Mouse (Mus musculus): ENCODE data around the gene Nr1h4. TPM values are rescaled to one million over a fixed set of nuclear protein-coding genes. Genes with fewer than 3 reads are reported as not detected.

The Nr1h4 gene
- polyA plus RNA-seq, 1 experiment from 2014 or later: 0.15 TPM

- Histone ChIP-seq H3K9ac (ENCODE audit: low read depth, low read length) (no peak overlapping the region), H3K27ac (ENCODE audit: low read depth, low read length) (no peak overlapping the region), H3K4me1 (ENCODE audit: control insufficient read depth, insufficient read depth, low read depth, low read length) (no peaks in the 10 kb centered on the region), H3K9me3 (ENCODE audit: control insufficient read depth, low read length) (peaks cover 3% of the 10 kb centered on the region), H3K4me2 (ENCODE audit: low read length) (no peak overlapping the region), H3K27me3 (replicated peaks; ENCODE audit: control insufficient read depth, insufficient read depth, low read length) (no peaks in the 10 kb centered on the region), H3K36me3 (ENCODE audit: control insufficient read depth, insufficient read depth, low read length) (no peaks in the 10 kb centered on the region), H3K4me3 (ENCODE audit: low read length) (no peak overlapping the region)
- ATAC-seq: no peak
- WGBS: 50% methylated on average over 7 of the region's 7 CpGs
Measured at GRCm38 (mm10) chr10:89470596-89471353, 62.6 kb downstream of the Nr1h4 start.

DNA sequence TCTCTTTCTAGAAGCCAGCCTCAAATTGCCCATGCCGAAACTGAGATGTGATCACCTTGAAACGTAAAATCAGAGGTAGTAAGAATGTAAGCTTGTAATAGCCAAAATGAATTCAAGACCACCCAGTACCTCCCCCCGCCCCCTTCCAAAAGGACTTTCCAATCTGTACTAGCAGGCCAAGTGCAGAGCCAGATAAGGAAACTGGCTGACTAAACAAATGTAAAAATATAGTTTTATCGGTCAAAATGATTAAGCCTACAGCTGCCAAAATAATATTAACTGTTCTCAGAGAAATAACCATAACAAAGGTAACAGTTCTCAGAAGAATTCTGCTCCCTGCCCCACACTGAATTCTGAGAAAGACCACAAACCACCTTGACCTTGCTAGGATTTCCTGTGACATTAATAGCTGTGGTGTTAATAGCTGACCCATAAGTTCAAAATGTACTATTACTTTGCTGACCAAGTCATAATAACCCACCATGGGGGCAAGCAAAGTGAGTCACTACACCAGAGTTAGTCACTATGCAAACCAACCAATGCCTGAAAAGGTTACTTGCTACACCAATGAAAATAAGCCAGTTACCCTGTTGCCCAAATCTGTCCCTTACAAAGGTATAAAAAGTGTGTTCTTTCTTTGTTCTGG lies 68.5 kb downstream of the Nr1h4 start:
- H3K9me3 ChIP-seq (ENCODE audit: control insufficient read depth, low read length): no peaks in the 10 kb centered on the region; the same call in 1 of the 2 replicates
- no peaks in the 10 kb centered on the region for H3K4me1 ChIP-seq (ENCODE audit: control insufficient read depth, insufficient read depth, low read depth, low read length)
- no peak overlapping the region for H3K27ac ChIP-seq (ENCODE audit: low read depth, low read length)
- no peak overlapping the region for H3K4me3 ChIP-seq (ENCODE audit: low read length)
- H3K9ac ChIP-seq (ENCODE audit: low read depth, low read length): no peak overlapping the region
- no peaks in the 10 kb centered on the region for H3K27me3 ChIP-seq (replicated peaks; ENCODE audit: control insufficient read depth, insufficient read depth, low read length)
- no peaks in the 10 kb centered on the region for H3K36me3 ChIP-seq (ENCODE audit: control insufficient read depth, insufficient read depth, low read length)
- no peak for ATAC-seq
- 89% methylated on average over 4 of the region's 4 CpGs for WGBS
- no peak overlapping the region for H3K4me2 ChIP-seq (ENCODE audit: low read length)

DNA sequence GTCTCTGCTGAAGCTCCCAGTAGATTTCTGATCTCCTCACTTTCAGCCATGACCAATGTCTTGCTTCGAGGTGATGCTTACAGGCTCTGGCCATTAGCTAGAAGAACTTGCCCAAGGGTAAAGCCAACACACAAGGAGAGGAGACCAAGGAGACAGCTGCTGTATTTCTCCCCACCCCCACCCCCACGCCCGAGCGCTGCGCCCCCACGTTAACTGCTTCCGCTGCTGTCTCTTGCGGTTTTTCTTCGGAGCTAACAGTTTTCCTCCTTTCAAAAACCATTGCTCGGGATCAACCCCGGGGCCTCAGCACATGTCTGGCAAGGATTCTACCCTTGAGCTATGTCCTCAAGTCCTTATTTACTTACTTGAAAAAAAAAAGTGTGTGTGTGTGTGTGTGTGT lies 70.5 kb downstream of the Nr1h4 start:
- Histone ChIP-seq H3K9ac (ENCODE audit: low read depth, low read length) (no peak overlapping the region), H3K36me3 (ENCODE audit: control insufficient read depth, insufficient read depth, low read length) (no peaks in the 10 kb centered on the region), H3K27me3 (replicated peaks; ENCODE audit: control insufficient read depth, insufficient read depth, low read length) (no peaks in the 10 kb centered on the region), H3K4me1 (ENCODE audit: control insufficient read depth, insufficient read depth, low read depth, low read length) (no peaks in the 10 kb centered on the region), H3K4me3 (ENCODE audit: low read length) (no peak overlapping the region), H3K27ac (ENCODE audit: low read depth, low read length) (no peak overlapping the region), H3K9me3 (ENCODE audit: control insufficient read depth, low read length) (no peaks in the 10 kb centered on the region), H3K4me2 (ENCODE audit: low read length) (no peak overlapping the region)
- ATAC-seq: no peak
- WGBS: 82% methylated on average over 11 of the region's 11 CpGs

DNA sequence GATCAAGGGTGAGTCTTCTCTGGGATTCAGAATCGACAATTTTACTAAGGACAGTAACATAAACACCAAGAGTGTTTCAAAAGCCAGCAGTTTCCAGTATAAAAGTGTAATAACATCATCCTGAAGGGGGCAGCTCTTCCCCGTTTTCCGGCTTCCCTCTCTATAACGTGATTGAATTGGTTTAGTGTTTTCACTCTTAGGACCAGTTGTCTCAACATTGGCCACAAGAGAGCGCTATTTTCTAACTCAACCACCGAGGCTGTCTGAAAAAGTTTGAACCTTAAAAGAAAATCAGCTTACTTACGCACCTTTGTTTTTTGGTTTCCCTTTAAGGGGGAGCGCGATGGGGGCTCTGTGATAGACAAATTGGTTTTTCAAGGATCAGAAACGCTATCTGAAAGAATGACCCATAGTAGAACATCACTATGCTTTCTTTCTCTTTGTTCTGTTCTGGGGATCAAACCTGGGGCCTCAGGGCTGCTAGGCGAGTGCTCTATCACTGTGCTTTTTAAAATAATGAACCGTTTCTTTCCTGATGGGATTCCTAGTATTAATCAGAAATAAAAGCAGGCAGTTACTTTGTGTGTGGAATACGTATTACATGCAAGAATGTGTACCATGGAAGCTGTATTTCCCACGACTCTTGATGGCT lies 71.4 kb downstream of the Nr1h4 start:
- Histone ChIP-seq H3K36me3 (ENCODE audit: control insufficient read depth, insufficient read depth, low read length) (no peaks in the 10 kb centered on the region), H3K27ac (ENCODE audit: low read depth, low read length) (no peak overlapping the region), H3K9ac (ENCODE audit: low read depth, low read length) (no peak overlapping the region), H3K4me1 (ENCODE audit: control insufficient read depth, insufficient read depth, low read depth, low read length) (no peaks in the 10 kb centered on the region), H3K9me3 (ENCODE audit: control insufficient read depth, low read length) (no peaks in the 10 kb centered on the region), H3K27me3 (replicated peaks; ENCODE audit: control insufficient read depth, insufficient read depth, low read length) (no peaks in the 10 kb centered on the region), H3K4me3 (ENCODE audit: low read length) (no peak overlapping the region), H3K4me2 (ENCODE audit: low read length) (peak overlapping the region; percentile 31; the same call in 1 of the 2 replicates)
- ATAC-seq: peak; percentile 89
- WGBS: 19% methylated on average over 14 of the region's 14 CpGs

DNA sequence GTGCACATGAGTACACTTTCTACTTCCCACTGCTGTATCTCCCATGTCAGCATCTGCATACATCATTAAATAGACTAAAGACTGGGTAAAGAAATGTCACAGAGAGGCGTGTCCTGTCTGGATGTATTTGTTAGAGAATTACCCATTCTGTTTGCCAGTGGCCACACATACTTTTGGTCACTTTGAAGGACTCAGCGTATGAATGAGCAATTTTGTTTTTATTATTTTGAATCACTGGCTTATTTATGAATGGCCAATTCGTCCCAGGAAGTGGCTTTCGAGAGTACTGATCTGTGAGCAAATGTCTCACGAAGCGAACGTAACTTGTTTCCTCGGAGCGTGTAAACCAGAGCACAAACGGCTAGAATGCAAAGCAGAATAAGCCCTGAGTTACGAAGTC lies 72.4 kb downstream of the Nr1h4 start:
- H3K9me3 ChIP-seq (ENCODE audit: control insufficient read depth, low read length): no peaks in the 10 kb centered on the region
- H3K27ac ChIP-seq (ENCODE audit: low read depth, low read length): no peak overlapping the region
- H3K4me2 ChIP-seq (ENCODE audit: low read length): no peak overlapping the region
- H3K9ac ChIP-seq (ENCODE audit: low read depth, low read length): no peak overlapping the region
- no peak for ATAC-seq
- 72% methylated on average over 11 of the region's 11 CpGs for WGBS
- no peaks in the 10 kb centered on the region for H3K4me1 ChIP-seq (ENCODE audit: control insufficient read depth, insufficient read depth, low read depth, low read length)
- no peak overlapping the region for H3K4me3 ChIP-seq (ENCODE audit: low read length)
- H3K36me3 ChIP-seq (ENCODE audit: control insufficient read depth, insufficient read depth, low read length): no peaks in the 10 kb centered on the region
- no peaks in the 10 kb centered on the region for H3K27me3 ChIP-seq (replicated peaks; ENCODE audit: control insufficient read depth, insufficient read depth, low read length)

DNA sequence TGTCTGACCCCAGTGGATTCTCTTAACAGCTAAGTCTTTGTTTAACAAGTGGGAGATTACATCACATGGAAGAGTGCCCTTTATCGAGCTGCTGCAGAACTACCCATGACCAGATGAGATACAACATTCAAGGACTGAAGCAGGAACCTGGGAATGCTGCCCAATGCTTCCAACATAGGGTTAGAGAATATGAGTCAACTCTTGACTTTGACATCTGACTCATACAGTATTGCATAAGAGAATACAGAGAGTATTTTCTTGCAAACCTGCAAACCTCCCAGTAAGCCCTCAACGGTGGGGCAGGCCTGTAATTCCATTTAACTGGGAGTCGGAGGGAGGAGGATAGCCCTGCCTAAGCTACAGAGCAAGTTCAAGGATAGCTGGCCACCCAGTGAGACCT lies 74.6 kb downstream of the Nr1h4 start:
- no peak overlapping the region for H3K9ac ChIP-seq (ENCODE audit: low read depth, low read length)
- no peak overlapping the region for H3K4me3 ChIP-seq (ENCODE audit: low read length)
- no peaks in the 10 kb centered on the region for H3K9me3 ChIP-seq (ENCODE audit: control insufficient read depth, low read length)
- no peaks in the 10 kb centered on the region for H3K4me1 ChIP-seq (ENCODE audit: control insufficient read depth, insufficient read depth, low read depth, low read length)
- no peak for ATAC-seq
- no peaks in the 10 kb centered on the region for H3K36me3 ChIP-seq (ENCODE audit: control insufficient read depth, insufficient read depth, low read length)
- WGBS: 81% methylated on average over 3 of the region's 3 CpGs
- H3K4me2 ChIP-seq (ENCODE audit: low read length): no peak overlapping the region
- H3K27me3 ChIP-seq (replicated peaks; ENCODE audit: control insufficient read depth, insufficient read depth, low read length): no peaks in the 10 kb centered on the region
- no peak overlapping the region for H3K27ac ChIP-seq (ENCODE audit: low read depth, low read length)

DNA sequence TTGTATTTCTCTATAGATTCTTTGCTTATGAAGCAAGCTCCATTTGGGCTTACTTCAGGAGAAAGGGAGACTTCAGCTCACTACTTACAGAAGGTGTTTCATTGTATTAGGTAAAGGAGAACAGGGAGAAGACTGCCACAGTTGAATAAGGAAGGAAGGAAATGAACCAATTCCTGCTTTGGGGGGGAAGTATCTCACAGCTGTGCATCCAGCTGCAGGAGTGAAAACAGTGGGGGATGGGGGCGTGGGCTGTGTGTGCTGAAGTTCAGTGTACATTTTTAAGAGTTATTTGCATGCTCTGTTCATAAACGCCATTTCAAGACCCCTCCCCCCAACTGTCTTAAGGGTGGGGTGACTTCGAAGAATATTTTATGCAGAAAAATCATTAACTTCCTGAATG lies 79.6 kb downstream of the Nr1h4 start:
- H3K36me3 ChIP-seq (ENCODE audit: control insufficient read depth, insufficient read depth, low read length): no peaks in the 10 kb centered on the region
- no peak overlapping the region for H3K4me2 ChIP-seq (ENCODE audit: low read length)
- H3K9me3 ChIP-seq (ENCODE audit: control insufficient read depth, low read length): no peaks in the 10 kb centered on the region
- H3K27ac ChIP-seq (ENCODE audit: low read depth, low read length): no peak overlapping the region
- no peaks in the 10 kb centered on the region for H3K4me1 ChIP-seq (ENCODE audit: control insufficient read depth, insufficient read depth, low read depth, low read length)
- H3K4me3 ChIP-seq (ENCODE audit: low read length): no peak overlapping the region
- ATAC-seq: no peak
- no peak overlapping the region for H3K9ac ChIP-seq (ENCODE audit: low read depth, low read length)
- no peaks in the 10 kb centered on the region for H3K27me3 ChIP-seq (replicated peaks; ENCODE audit: control insufficient read depth, insufficient read depth, low read length)
- 86% methylated on average over 3 of the region's 3 CpGs for WGBS

DNA sequence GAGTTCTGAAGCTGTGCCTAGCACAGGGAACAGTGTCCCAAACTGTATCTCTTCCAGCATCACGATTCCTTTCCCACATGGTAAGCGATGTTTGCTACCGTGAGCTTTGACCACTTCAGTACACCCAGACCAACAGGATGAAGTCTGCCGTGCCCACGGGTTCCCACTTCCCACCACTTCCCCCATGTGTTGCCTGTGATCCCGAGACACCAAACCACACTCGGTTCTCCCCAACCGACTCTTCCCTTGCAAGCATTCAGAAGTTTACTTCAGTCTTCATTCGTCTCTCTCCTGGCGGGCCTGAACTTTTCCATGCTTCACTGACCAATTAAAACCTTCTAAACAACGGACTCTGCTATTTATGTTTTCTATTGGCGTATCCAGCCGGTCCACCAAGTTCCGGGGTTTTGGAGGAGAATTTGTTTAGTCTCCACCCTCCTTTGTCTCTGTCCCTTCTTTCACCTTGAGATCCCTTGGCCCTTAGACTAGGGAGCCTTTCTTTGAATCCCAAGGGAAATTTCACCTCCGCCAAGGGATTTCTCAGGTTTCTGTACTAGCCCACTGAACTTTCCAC lies 80.2 kb downstream of the Nr1h4 start:
- H3K27ac ChIP-seq (ENCODE audit: low read depth, low read length): no peak overlapping the region
- H3K36me3 ChIP-seq (ENCODE audit: control insufficient read depth, insufficient read depth, low read length): no peaks in the 10 kb centered on the region
- no peak for ATAC-seq
- no peak overlapping the region for H3K4me3 ChIP-seq (ENCODE audit: low read length)
- H3K9me3 ChIP-seq (ENCODE audit: control insufficient read depth, low read length): no peaks in the 10 kb centered on the region
- H3K27me3 ChIP-seq (replicated peaks; ENCODE audit: control insufficient read depth, insufficient read depth, low read length): no peaks in the 10 kb centered on the region
- 73% methylated on average over 15 of the region's 15 CpGs for WGBS
- no peaks in the 10 kb centered on the region for H3K4me1 ChIP-seq (ENCODE audit: control insufficient read depth, insufficient read depth, low read depth, low read length)
- no peak overlapping the region for H3K9ac ChIP-seq (ENCODE audit: low read depth, low read length)
- H3K4me2 ChIP-seq (ENCODE audit: low read length): no peak overlapping the region

DNA sequence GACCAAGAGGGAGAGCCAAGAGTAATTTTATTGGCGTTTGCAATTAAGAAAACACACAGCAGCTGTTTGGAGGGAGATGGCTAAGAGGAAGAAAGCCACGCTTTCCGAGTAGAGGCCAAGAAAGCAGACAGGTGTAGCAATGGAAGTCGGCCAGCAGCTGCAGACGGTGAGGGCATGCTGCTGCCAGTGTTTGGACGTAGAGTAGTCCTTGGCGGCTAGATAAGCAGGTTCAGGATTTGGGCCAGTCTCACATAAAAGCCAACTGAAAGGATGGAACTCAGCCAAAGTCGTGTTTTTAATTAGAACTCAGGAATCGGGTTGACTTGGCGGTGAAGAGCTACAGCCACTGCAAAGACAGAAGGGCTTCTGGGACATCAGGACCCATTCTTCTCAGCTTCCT lies 83.0 kb downstream of the Nr1h4 start:
- ATAC-seq: no peak
- H3K9me3 ChIP-seq (ENCODE audit: control insufficient read depth, low read length): no peaks in the 10 kb centered on the region
- WGBS: 63% methylated on average over 10 of the region's 10 CpGs
- H3K4me2 ChIP-seq (ENCODE audit: low read length): no peak overlapping the region
- H3K4me1 ChIP-seq (ENCODE audit: control insufficient read depth, insufficient read depth, low read depth, low read length): no peaks in the 10 kb centered on the region
- H3K27me3 ChIP-seq (replicated peaks; ENCODE audit: control insufficient read depth, insufficient read depth, low read length): 0 out of 2 replicates have a peak, but pooled peaks cover 2% of the 10 kb centered on the region
- no peak overlapping the region for H3K27ac ChIP-seq (ENCODE audit: low read depth, low read length)
- H3K4me3 ChIP-seq (ENCODE audit: low read length): no peak overlapping the region
- no peak overlapping the region for H3K9ac ChIP-seq (ENCODE audit: low read depth, low read length)
- no peaks in the 10 kb centered on the region for H3K36me3 ChIP-seq (ENCODE audit: control insufficient read depth, insufficient read depth, low read length)

Data from hindbrain, embryonic 16.5 days (tissue).